Mouse (Mus musculus) heart, embryonic 10.5 days (tissue): ENCODE results near the gene Apom. TPM values are rescaled to one million over a fixed set of nuclear protein-coding genes. Genes with fewer than 3 reads are reported as not detected.
"Not testable (repeated sequence)": the region's sequence is repeated elsewhere in the genome, so short reads cannot be mapped to it uniquely, and the experiment has no call there.

ENCODE experiments used
- DNase-seq: peaks from one replicate; pipeline ENCODE4 v3.0.0-alpha.2; 2017; ENCODE audit warnings: low spot score
- H3K27ac ChIP-seq: fragments of 300-500 bp; sonication (generic); 2 replicates; pipeline ENCODE4 v1.5.1; 2016; ENCODE audit warnings: mild to moderate bottlenecking
- H3K27me3 ChIP-seq: fragments of 300-500 bp; sonication (generic); 2 replicates; pipeline ENCODE4 v1.6.1; 2016; ENCODE audit warnings: mild to moderate bottlenecking; ENCODE audit not compliant: poor library complexity, insufficient read depth, severe bottlenecking
- H3K36me3 ChIP-seq: fragments of 300-500 bp; sonication (generic); 2 replicates; pipeline ENCODE4 v1.6.1; 2016; ENCODE audit warnings: mild to moderate bottlenecking, moderate library complexity
- H3K4me1 ChIP-seq: fragments of 300-500 bp; sonication (generic); 2 replicates; pipeline ENCODE4 v1.6.1; 2016; ENCODE audit warnings: mild to moderate bottlenecking
- H3K4me3 ChIP-seq: fragments of 300-500 bp; sonication (generic); 2 replicates; pipeline ENCODE4 v1.5.1; 2016; ENCODE audit warnings: mild to moderate bottlenecking, moderate library complexity
- H3K9me3 ChIP-seq: fragments of 300-500 bp; sonication (generic); 2 replicates; pipeline ENCODE4 v1.6.1; 2016; ENCODE audit warnings: mild to moderate bottlenecking, moderate library complexity
- WGBS: fragments of 180-500 bp; shearing (Covaris S2); methylation state at CpG from one replicate; pipeline ENCODE4 v1.1.7; 2016; 5-methylcytosine and 5-hydroxymethylcytosine counted together
- polyA plus RNA-seq: library from polyadenylated mRNA; unstranded; fragments of >200 nt; fragmentation: Nextera tagmentation; extraction: Ambion mirVana; gene quantifications from 2 replicates; pipeline ENCODE4 v1.2.1, GENCODE M21; 2016

Gene Apom
- polyA plus RNA-seq, 1 experiment from 2014 or later, result 72.5 TPM

DNA sequence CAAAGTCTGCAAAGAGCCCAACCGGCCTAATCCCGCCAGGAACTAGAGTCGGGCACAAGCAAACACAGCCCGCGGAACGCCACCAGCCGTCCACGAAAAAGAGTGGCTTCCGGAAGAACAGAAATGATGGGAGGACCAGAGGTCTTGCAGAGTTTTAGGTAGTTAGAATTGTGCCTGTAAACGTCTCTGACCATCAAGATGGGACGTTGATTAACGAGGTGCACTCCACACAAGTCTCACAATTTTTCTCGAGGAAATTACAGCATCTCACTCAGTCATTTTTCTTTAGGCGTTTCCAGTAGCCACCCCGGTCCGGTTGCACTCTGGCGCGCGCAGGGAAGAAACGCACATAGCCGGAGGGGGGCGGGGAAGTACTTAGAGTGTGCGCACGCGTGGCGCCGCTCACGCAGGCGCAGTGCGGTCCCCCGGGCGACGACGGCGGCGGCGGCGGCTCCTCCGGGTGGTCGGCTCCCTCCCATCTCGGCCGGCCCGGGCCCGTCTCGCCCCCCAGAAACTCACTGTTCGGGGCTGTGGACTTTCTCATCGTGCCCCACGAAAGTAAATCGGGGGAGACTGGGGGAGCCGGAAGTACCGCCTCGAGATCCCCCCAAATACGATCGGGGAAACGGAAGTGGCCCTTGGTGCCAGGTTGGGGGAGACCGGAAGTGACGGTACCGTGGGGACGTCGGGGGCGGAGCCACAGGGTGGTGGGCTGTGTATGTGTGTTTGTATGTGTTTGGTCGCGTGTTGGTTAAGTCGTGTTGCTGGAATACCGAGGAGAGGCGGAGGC lies 3.1 kb upstream of the Apom start, which contains the start of gene Bag6:
TSS of gene Bag6 (plus strand) at position 378 of the 790 bp plus-strand sequence.
- Histone ChIP-seq H3K36me3 (peaks cover 32% of the 10 kb centered on the region), H3K4me1 (peaks cover 12% of the 10 kb centered on the region; the same call in 1 of the 2 replicates), H3K9me3 (no peaks in the 10 kb centered on the region), H3K27me3 (no peaks in the 10 kb centered on the region), H3K4me3 (peak within 1 kb of the TSS; percentile 84), H3K27ac (peak within 1 kb of the TSS; percentile 99)
- DNase-seq, result peak; percentile 95
- under 1% methylated on average over 66 of the region's 66 CpGs for WGBS

DNA sequence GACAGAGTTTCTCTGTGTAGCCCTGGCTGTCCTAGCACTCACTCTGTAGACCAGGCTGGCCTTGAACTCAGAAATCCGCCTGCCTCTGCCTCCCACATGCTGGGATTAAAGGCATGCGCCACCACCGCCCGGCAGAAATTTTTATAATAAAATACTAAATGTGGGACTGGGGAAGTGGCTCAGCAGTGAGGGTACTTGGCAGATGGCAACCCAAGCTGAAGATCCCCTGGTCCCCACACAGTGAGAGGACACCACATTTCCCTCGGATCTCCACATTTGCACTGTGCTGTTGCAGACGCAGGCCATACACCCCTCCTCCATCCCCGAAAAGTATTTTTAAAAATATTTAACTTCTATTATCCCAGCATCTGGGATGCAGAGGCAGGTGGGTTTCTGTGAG lies 1.7 kb upstream of the Apom start:
- H3K36me3 ChIP-seq, result peaks cover 26% of the 10 kb centered on the region
- no peaks in the 10 kb centered on the region for H3K27me3 ChIP-seq
- 88% methylated on average over 7 of the region's 7 CpGs for WGBS
- H3K4me1 ChIP-seq, result peaks cover 19% of the 10 kb centered on the region
- no peaks in the 10 kb centered on the region for H3K9me3 ChIP-seq
- H3K4me3 ChIP-seq, result no peak overlapping the region
- no peak overlapping the region for H3K27ac ChIP-seq
- DNase-seq, result no peak

DNA sequence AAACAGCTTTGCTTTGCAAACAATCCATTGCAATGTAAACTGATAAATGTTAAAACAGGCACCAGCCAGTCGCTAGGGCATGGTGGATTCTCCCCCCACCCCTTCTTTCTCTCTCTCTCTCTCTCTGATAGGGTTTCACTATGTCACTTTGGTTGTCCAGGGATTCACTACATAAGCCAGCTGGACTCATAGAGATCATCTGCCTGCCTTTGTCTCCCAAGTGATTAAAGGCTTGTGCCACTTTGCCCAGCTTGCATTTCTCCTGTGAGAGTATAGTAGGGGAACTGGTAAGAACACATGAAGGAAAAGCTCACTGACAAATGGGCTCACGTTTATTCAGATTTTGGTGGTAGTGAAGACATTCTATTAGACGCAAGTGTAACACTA lies 317 bp upstream of the Apom start:
- Histone ChIP-seq H3K4me3 (no peak overlapping the region), H3K27ac (no peak overlapping the region), H3K9me3 (no peaks in the 10 kb centered on the region), H3K4me1 (peaks cover 26% of the 10 kb centered on the region), H3K27me3 (no peaks in the 10 kb centered on the region), H3K36me3 (peaks cover 27% of the 10 kb centered on the region)
- no peak for DNase-seq
- 71% methylated on average over 3 of the region's 3 CpGs for WGBS

GRCm38 (mm10) chr17:35131038-35131437 lies 812 bp downstream of the Apom start:
- Histone ChIP-seq H3K36me3 (peaks cover 27% of the 10 kb centered on the region), H3K9me3 (no peaks in the 10 kb centered on the region), H3K4me3 (no peak overlapping the region), H3K27ac (no peak overlapping the region), H3K4me1 (peaks cover 27% of the 10 kb centered on the region), H3K27me3 (no peaks in the 10 kb centered on the region)
- 86% methylated on average over 8 of the region's 8 CpGs for WGBS
- no peak for DNase-seq

DNA sequence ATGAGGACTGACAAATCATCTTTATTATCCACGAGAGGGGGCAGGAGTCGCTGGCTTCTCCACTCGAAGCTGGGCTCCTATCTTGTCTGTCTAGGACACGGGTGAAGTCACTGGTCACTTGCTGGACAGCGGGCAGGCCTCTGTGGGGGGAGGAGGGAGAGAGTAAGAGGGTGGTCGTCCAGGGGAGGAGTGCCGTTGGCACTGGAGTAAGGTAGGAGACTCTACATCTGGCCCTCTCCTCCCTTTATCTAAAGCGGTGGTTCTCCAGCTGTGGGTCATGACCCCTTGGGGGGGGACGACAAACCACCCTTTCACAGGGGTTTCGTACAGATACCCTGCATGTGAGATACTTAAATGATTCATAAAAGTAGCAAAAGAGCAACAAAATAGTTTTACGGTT lies 2.9 kb downstream of the Apom start:
- Histone ChIP-seq H3K27me3 (no peaks in the 10 kb centered on the region), H3K36me3 (peaks cover 38% of the 10 kb centered on the region), H3K4me1 (peaks cover 36% of the 10 kb centered on the region), H3K9me3 (no peaks in the 10 kb centered on the region), H3K27ac (no peak overlapping the region), H3K4me3 (no peak overlapping the region)
- DNase-seq, result no peak
- WGBS, result 65% methylated on average over 11 of the region's 11 CpGs

DNA sequence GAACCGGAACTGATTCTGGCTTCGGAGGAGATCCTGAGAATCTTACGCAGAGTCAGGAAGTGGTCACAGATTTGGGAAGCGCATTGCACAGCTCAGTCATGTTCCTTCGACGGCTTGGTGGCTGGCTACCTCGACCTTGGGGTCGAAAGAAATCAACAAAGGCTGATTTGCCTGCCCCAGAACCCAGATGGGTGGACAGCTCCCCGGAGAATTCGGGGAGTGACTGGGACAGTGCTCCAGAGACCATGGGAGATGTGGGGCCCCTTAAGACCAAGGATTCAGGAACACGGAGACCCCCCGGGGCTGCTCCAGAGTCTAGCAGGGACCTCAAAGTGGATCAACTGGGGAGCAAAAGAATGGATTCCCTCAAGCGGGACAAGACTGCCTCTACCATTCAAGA lies 4.8 kb downstream of the Apom start:
- no peak for DNase-seq
- Histone ChIP-seq H3K27me3 (no peaks in the 10 kb centered on the region), H3K36me3 (peaks cover 47% of the 10 kb centered on the region), H3K9me3 (no peaks in the 10 kb centered on the region), H3K4me3 (peak overlapping the region; percentile 81), H3K27ac (peak overlapping the region; percentile 93), H3K4me1 (peaks cover 43% of the 10 kb centered on the region)
- 70% methylated on average over 13 of the region's 13 CpGs for WGBS

- peaks cover 45% of the 10 kb centered on the region for H3K4me1 ChIP-seq
- peak; percentile 90 for DNase-seq
- peaks cover 47% of the 10 kb centered on the region for H3K36me3 ChIP-seq
- under 1% methylated on average over 36 of the region's 36 CpGs for WGBS
- no peaks in the 10 kb centered on the region for H3K9me3 ChIP-seq
- no peaks in the 10 kb centered on the region for H3K27me3 ChIP-seq
- H3K4me3 ChIP-seq, result peak within 1 kb of the TSS; percentile 81
- H3K27ac ChIP-seq, result peak within 1 kb of the TSS; percentile 93
Measured at GRCm38 (mm10) chr17:35126206-35126611, 5.6 kb downstream of the Apom start, which contains the start of gene D17H6S53E. D17H6S53E (plus strand) TSS chr17:35126373.

GRCm38 (mm10) chr17:35125578-35125977 lies 6.3 kb downstream of the Apom start:
- Histone ChIP-seq H3K9me3 (no peaks in the 10 kb centered on the region), H3K27ac (peak overlapping the region; percentile 78; the same call in 1 of the 2 replicates), H3K36me3 (peaks cover 42% of the 10 kb centered on the region), H3K27me3 (no peaks in the 10 kb centered on the region), H3K4me3 (peak overlapping the region; percentile 81), H3K4me1 (peaks cover 45% of the 10 kb centered on the region)
- 25% methylated on average over 6 of the region's 6 CpGs for WGBS
- DNase-seq, result no peak

DNA sequence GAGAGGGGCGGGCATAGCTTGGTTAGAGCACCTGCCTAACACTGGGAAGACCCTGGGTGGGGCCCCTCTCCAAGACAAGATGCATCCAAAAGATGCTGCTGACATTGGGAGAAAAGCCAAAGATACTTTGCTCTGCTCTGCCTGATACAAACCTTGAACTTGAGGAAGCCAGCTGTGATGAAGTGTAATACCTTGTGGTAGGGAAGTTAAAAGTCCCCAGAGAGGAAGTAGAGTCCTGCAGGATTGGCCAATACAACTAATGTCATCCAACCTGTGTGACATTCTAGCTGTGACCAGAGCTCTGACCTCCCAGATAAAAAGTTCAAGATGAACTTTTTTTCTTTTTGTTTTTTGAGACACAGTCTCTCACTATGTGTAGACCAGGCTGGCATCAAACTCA lies 6.8 kb downstream of the Apom start:
- Histone ChIP-seq H3K9me3 (no peaks in the 10 kb centered on the region), H3K4me3 (no peak overlapping the region), H3K27me3 (no peaks in the 10 kb centered on the region), H3K36me3 (peaks cover 39% of the 10 kb centered on the region), H3K27ac (no peak overlapping the region), H3K4me1 (peaks cover 50% of the 10 kb centered on the region)
- no peak for DNase-seq
- WGBS, result 93% methylated on average over 1 of the region's 1 CpGs

DNA sequence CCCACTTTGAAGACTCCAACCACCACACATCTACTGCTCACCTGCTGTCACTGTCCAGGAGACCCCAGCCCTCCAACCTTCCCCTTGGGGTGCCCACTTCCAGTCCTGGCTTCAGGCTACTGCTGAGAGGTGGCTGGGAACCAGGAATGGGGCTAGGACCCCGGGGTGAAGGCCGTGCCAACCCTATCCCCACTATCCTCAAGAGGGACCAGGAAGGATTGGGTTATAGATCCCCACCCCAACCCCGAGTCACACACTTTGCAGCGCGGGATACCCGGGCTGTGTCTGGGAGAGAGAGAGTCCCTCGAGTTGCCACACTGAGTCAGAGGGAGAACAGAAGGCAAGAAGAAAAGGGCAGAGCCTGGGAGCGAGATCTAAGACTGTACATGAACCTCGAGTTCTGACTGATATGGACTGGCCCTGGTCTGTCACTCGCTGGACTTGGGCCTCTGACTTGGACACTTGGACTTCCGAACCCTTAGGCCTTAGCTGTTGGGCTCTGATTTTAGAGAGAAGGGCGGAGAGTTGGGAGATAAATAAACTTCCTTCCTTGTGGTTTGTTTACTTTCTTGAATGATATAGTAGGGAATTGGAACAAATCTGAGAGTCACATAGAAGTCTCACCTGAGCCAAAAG lies 7.5 kb downstream of the Apom start:
- H3K4me3 ChIP-seq, H3K9me3 ChIP-seq, DNase-seq, H3K27me3 ChIP-seq, H3K27ac ChIP-seq: not testable (repeated sequence)
- 92% methylated on average over 12 of the region's 12 CpGs for WGBS
- Histone ChIP-seq H3K4me1 (peaks cover 53% of the 10 kb centered on the region), H3K36me3 (peaks cover 41% of the 10 kb centered on the region)

DNA sequence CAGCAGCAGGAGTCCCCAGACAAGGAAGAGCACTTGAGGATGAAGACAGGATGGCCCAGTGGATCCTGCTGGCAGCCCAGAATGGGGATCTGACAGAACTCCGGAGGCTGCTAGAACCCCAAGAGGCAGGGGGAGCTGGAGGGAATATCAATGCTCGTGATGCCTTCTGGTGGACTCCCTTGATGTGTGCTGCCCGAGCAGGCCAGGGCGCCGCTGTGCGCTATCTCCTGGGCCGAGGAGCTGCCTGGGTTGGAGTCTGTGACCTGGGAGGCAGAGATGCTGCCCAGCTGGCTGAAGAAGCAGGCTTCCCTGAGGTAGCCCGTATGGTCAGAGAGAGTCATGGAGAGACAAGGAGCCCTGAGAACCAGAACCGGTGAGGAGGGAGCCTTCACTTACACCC lies 8.6 kb downstream of the Apom start:
- H3K9me3 ChIP-seq, H3K27ac ChIP-seq, DNase-seq, H3K4me3 ChIP-seq, H3K27me3 ChIP-seq: not testable (repeated sequence)
- WGBS, result 88% methylated on average over 9 of the region's 9 CpGs
- Histone ChIP-seq H3K4me1 (peaks cover 45% of the 10 kb centered on the region), H3K36me3 (peaks cover 44% of the 10 kb centered on the region)

DNA sequence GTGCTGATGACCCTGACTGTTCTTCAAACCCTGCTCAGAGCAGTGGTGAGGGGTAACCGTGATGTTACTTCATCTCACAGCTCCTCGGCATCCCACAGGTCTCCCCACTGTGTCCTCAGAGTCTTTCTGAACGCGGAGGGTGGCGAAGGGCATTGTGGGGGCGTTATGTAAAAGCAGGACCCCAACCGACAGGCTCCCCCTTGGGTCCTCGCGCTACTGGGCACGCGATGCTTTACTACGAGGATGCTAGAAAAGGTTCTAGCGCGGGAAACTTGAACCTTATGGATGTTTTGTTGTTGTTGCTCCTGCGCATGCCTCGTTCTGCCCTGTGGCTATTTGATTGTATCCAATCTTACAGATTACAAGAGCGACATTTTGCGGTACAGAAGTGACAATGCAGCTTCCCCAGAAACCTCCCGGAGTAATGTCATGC lies 10.0 kb downstream of the Apom start, which contains the start of gene Csnk2b:
TSS of gene Csnk2b (minus strand) at position 183 of the 433 bp plus-strand sequence.
- DNase-seq, result no peak
- under 1% methylated on average over 19 of the region's 19 CpGs for WGBS

GRCm38 (mm10) chr17:35121143-35121799 lies 10.6 kb downstream of the Apom start, which contains the start of gene Gpank1:
Gpank1 (plus strand) TSS chr17:35121455.
- Histone ChIP-seq H3K27ac (peak within 1 kb of the TSS; percentile 94), H3K36me3 (peaks cover 52% of the 10 kb centered on the region), H3K4me1 (peaks cover 29% of the 10 kb centered on the region), H3K27me3 (no peaks in the 10 kb centered on the region), H3K4me3 (peak within 1 kb of the TSS; percentile 97), H3K9me3 (no peaks in the 10 kb centered on the region)
- DNase-seq, result peak; percentile 99
- WGBS, result under 1% methylated on average over 50 of the region's 50 CpGs

More for the DNA sequence above, 10.0 kb downstream of the Apom start, which contains the start of gene Csnk2b:
- peak within 1 kb of the TSS; percentile 97 for H3K4me3 ChIP-seq
- H3K27ac ChIP-seq, result peak within 1 kb of the TSS; percentile 94
- peaks cover 35% of the 10 kb centered on the region for H3K4me1 ChIP-seq
- no peaks in the 10 kb centered on the region for H3K9me3 ChIP-seq
- H3K36me3 ChIP-seq, result peaks cover 48% of the 10 kb centered on the region
- no peaks in the 10 kb centered on the region for H3K27me3 ChIP-seq
